ENCODE assay signal across 11 mouse cellular contexts in the genomic region with DNA sequence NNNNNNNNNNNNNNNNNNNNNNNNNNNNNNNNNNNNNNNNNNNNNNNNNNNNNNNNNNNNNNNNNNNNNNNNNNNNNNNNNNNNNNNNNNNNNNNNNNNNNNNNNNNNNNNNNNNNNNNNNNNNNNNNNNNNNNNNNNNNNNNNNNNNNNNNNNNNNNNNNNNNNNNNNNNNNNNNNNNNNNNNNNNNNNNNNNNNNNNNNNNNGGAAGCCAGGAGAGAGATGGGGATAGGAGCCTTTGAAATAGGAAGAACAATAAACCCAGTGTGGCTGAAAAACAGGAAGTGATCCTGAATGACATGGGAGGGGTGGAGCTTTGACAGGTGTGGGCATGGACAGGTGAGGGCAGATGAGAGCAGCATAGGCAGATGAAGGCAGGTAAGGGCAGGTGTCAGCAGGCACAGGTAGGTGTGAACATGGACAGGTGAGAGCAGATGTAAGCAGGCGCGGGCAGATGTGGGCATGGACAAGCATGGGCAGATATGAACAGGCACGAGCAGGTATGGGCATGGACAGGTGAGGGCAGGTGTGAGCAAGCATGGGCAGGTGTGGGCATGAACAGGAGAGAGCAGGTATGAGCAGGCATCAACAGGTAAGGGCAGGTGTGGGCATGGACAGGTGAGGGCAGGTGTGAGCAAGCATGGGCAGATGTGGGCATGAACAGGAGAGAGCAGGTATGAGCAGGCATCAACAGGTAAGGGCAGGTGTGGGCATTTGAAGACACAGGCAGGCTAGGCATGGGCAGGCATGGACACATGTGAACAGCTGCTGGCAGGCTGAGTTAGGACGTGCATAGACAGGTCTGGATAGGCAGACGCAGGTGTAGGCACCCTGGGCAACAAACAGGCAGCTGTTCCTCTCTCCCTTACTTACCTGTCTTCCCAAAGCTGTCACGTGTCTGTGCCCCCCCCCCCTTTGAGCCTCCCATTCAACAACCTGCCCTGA.
A peak's percentile ranks its signal among the peaks of the same experiment; 100 is the strongest.
DNase-seq lines count a peak whose midpoint lies in the region; ATAC-seq lines count a peak whose summit lies in the region.
"Had no signal": no experiment of that assay in that cellular context is flagged by ENCODE, and none has a peak within 500 bp of the region (broad histone marks: within the 10 kb centered on the region; RNA-seq: fewer than 3 reads in every experiment).

No protein-coding gene starts in this region.

- H3K4me2 ChIP-seq in forebrain, embryonic 13.5 days, result no peak overlapping the region
- H3K4me2 ChIP-seq in limb, embryonic 12.5 days, result no peak overlapping the region
- no peak overlapping the region for H3K4me2 ChIP-seq in stomach, embryonic 15.5 days

- 97% methylated on average over 5 of the region's 6 CpGs for WGBS in forebrain, embryonic 13.5 days
- WGBS in limb, embryonic 12.5 days, result 83% methylated on average over 6 of the region's 6 CpGs
- WGBS in stomach, embryonic 15.5 days, result 73% methylated on average over 6 of the region's 6 CpGs

- peak; percentile 1 for DNase-seq in ovary, postnatal 36 days (ENCODE audit: low spot score)
- DNase-seq in ovary, postnatal 10 days (ENCODE audit: low spot score), result no peak
- DNase-seq in thymus, postnatal 4 days, result no peak
- no peak for DNase-seq in layer of hippocampus, postnatal 25 days (ENCODE audit: extremely low spot score in 1 of 2, low spot score in 1 of 2)
- no peak for DNase-seq in layer of hippocampus, adult 9-11 months
- DNase-seq: cerebellum, adult 18-20 months; kidney, adult 9 months; spleen, adult 18-20 months had no signal

- H3K27me3 ChIP-seq in forebrain, embryonic 13.5 days, result no peaks in the 10 kb centered on the region
- peaks cover 3% of the 10 kb centered on the region; the same call in 1 of the 2 replicates for H3K27me3 ChIP-seq in limb, embryonic 12.5 days
- no peaks in the 10 kb centered on the region for H3K27me3 ChIP-seq in stomach, embryonic 15.5 days (replicated peaks)

- ATAC-seq in forebrain, embryonic 13.5 days, result peak; percentile 20; the same call in 1 of the 2 replicates
- no peak; the same call in 1 of the 2 replicates for ATAC-seq in limb, embryonic 12.5 days (ENCODE audit: insufficient number of reproducible peaks, insufficient read depth, low FRiP score, low TSS enrichment, low read depth)
- 0 out of 2 replicates have a peak, but pooled peaks have one; percentile 5 for ATAC-seq in stomach, embryonic 15.5 days (ENCODE audit: insufficient read depth, low FRiP score, low read depth)

- peak overlapping the region; percentile 80 for H3K27ac ChIP-seq in forebrain, embryonic 13.5 days
- peak overlapping the region; percentile 69 for H3K27ac ChIP-seq in limb, embryonic 12.5 days
- H3K27ac ChIP-seq in stomach, embryonic 15.5 days, result no peak overlapping the region

- no peaks in the 10 kb centered on the region for H3K9me3 ChIP-seq in forebrain, embryonic 13.5 days (replicated peaks)
- no peaks in the 10 kb centered on the region for H3K9me3 ChIP-seq in limb, embryonic 12.5 days
- no peaks in the 10 kb centered on the region for H3K9me3 ChIP-seq in stomach, embryonic 15.5 days

- H3K36me3 ChIP-seq in forebrain, embryonic 13.5 days (ENCODE audit: poor library complexity, severe bottlenecking), result no peaks in the 10 kb centered on the region
- no peaks in the 10 kb centered on the region for H3K36me3 ChIP-seq in limb, embryonic 12.5 days
- no peaks in the 10 kb centered on the region for H3K36me3 ChIP-seq in stomach, embryonic 15.5 days

- no peak overlapping the region for H3K4me3 ChIP-seq in forebrain, embryonic 13.5 days
- no peak overlapping the region for H3K4me3 ChIP-seq in limb, embryonic 12.5 days (replicated peaks)
- H3K4me3 ChIP-seq in stomach, embryonic 15.5 days (replicated peaks), result no peak overlapping the region

- peak overlapping the region; percentile 13; the same call in 1 of the 2 replicates for H3K9ac ChIP-seq in forebrain, embryonic 13.5 days
- H3K9ac ChIP-seq in limb, embryonic 12.5 days (replicated peaks), result no peak overlapping the region
- no peak overlapping the region for H3K9ac ChIP-seq in stomach, embryonic 15.5 days

- peaks cover 57% of the 10 kb centered on the region for H3K4me1 ChIP-seq in forebrain, embryonic 13.5 days
- peaks cover 52% of the 10 kb centered on the region for H3K4me1 ChIP-seq in limb, embryonic 12.5 days (replicated peaks)
- peaks cover 18% of the 10 kb centered on the region; the same call in 1 of the 2 replicates for H3K4me1 ChIP-seq in stomach, embryonic 15.5 days
